9 mouse cellular contexts compared by ENCODE assay signal in genomic region chr2:32582830-32583799, GRCm38 (mm10). TPM values are rescaled to one million over a fixed set of nuclear protein-coding genes. Genes with fewer than 3 reads are reported as not detected.
DNase-seq lines count a peak whose midpoint lies in the region; ATAC-seq and TF ChIP-seq lines count a peak whose summit lies in the region.
"Had no signal": no experiment of that assay in that cellular context is flagged by ENCODE, and none has a peak within 500 bp of the region (broad histone marks: within the 10 kb centered on the region; RNA-seq: fewer than 3 reads in every experiment).

No protein-coding gene starts in this region.

- peak overlapping the region; percentile 67 for H3K4me2 ChIP-seq in embryonic facial prominence, embryonic 13.5 days
- H3K4me2 ChIP-seq in limb, embryonic 12.5 days: peak overlapping the region; percentile 62
- H3K4me2 ChIP-seq in midbrain, embryonic 13.5 days (replicated peaks): peak overlapping the region; percentile 48

- peak overlapping the region; percentile 36 for H3K4me3 ChIP-seq in embryonic facial prominence, embryonic 13.5 days
- H3K4me3 ChIP-seq in heart, adult 2 months: no peak overlapping the region
- H3K4me3 ChIP-seq in limb, embryonic 12.5 days (replicated peaks): peak overlapping the region; percentile 27
- peak overlapping the region; percentile 19 for H3K4me3 ChIP-seq in midbrain, embryonic 13.5 days (replicated peaks)

- no peaks in the 10 kb centered on the region for H3K36me3 ChIP-seq in embryonic facial prominence, embryonic 13.5 days
- no peaks in the 10 kb centered on the region for H3K36me3 ChIP-seq in heart, adult 2 months (ENCODE audit: control insufficient read depth, insufficient read depth, low read length)
- H3K36me3 ChIP-seq in limb, embryonic 12.5 days: no peaks in the 10 kb centered on the region
- H3K36me3 ChIP-seq in midbrain, embryonic 13.5 days: no peaks in the 10 kb centered on the region

- peaks cover 30% of the 10 kb centered on the region for H3K27me3 ChIP-seq in embryonic facial prominence, embryonic 13.5 days
- no peaks in the 10 kb centered on the region for H3K27me3 ChIP-seq in heart, adult 2 months (ENCODE audit: control insufficient read depth, insufficient read depth, low read length)
- H3K27me3 ChIP-seq in limb, embryonic 12.5 days: peaks cover 34% of the 10 kb centered on the region
- H3K27me3 ChIP-seq in midbrain, embryonic 13.5 days: peaks cover 33% of the 10 kb centered on the region

- no peaks in the 10 kb centered on the region for H3K9me3 ChIP-seq in embryonic facial prominence, embryonic 13.5 days
- no peaks in the 10 kb centered on the region for H3K9me3 ChIP-seq in limb, embryonic 12.5 days
- no peaks in the 10 kb centered on the region for H3K9me3 ChIP-seq in midbrain, embryonic 13.5 days

- DNase-seq in B cell, adult 2 months: peak; percentile 83 to 87
- peak; percentile 78 to 86 for DNase-seq in adrenal gland, postnatal 36 days
- DNase-seq in heart, adult 2 months: peak; percentile 78 to 81
- DNase-seq in kidney, adult 18-20 months: peak; percentile 82
- DNase-seq in spleen, adult 18-20 months: peak; percentile 50 to 66

- 15% methylated on average over 37 of the region's 37 CpGs for WGBS in embryonic facial prominence, embryonic 13.5 days
- 15% methylated on average over 37 of the region's 37 CpGs for WGBS in heart, adult 2 months
- WGBS in limb, embryonic 12.5 days: 13% methylated on average over 37 of the region's 37 CpGs
- WGBS in midbrain, embryonic 13.5 days: 13% methylated on average over 37 of the region's 37 CpGs

- no peaks in the 10 kb centered on the region for H3K79me2 ChIP-seq in heart, adult 2 months (replicated peaks; ENCODE audit: control insufficient read depth, insufficient read depth, low read length)

- peak; percentile 100; the same call in 1 of the 2 replicates for TF ChIP-seq CTCF in heart, adult 2 months (IDR thresholded peaks at IDR 0.05)

- peaks cover 27% of the 10 kb centered on the region for H3K4me1 ChIP-seq in embryonic facial prominence, embryonic 13.5 days
- H3K4me1 ChIP-seq in heart, adult 2 months (ENCODE audit: control insufficient read depth, insufficient read depth, low read length): peaks cover 2% of the 10 kb centered on the region
- peaks cover 19% of the 10 kb centered on the region for H3K4me1 ChIP-seq in limb, embryonic 12.5 days (replicated peaks)
- H3K4me1 ChIP-seq in midbrain, embryonic 13.5 days (replicated peaks): peaks cover 21% of the 10 kb centered on the region

- peak; percentile 57; the same call in 1 of the 2 replicates for ATAC-seq in embryonic facial prominence, embryonic 13.5 days (ENCODE audit: insufficient number of reproducible peaks, insufficient read depth, low FRiP score, low TSS enrichment, low read depth)
- peak; percentile 45 for ATAC-seq in limb, embryonic 12.5 days (ENCODE audit: insufficient number of reproducible peaks, insufficient read depth, low FRiP score, low TSS enrichment, low read depth)
- peak; percentile 78 for ATAC-seq in midbrain, embryonic 13.5 days

- TF ChIP-seq EP300 in heart, adult 2 months (IDR thresholded peaks at IDR 0.05; ENCODE audit: insufficient read depth, low read depth, low read length): peak; percentile 97

- peak overlapping the region; percentile 59 for H3K9ac ChIP-seq in embryonic facial prominence, embryonic 13.5 days
- H3K9ac ChIP-seq in heart, adult 2 months (ENCODE audit: low read depth, low read length): peak overlapping the region; percentile 39; the same call in 1 of the 2 replicates
- H3K9ac ChIP-seq in limb, embryonic 12.5 days (replicated peaks): peak overlapping the region; percentile 54
- 0 out of 2 replicates have a peak overlapping the region, but pooled peaks have one; percentile 17 for H3K9ac ChIP-seq in midbrain, embryonic 13.5 days (replicated peaks)

- intact Hi-C loops in heart, adult 2 months (cut with DNase I): loop anchor here (1.0 kb wide), 2 partner anchors 19 to 106 kb away; no protein-coding TSS in a partner anchor

- H3K27ac ChIP-seq in embryonic facial prominence, embryonic 13.5 days: no peak overlapping the region
- H3K27ac ChIP-seq in heart, adult 2 months: no peak overlapping the region
- H3K27ac ChIP-seq in limb, embryonic 12.5 days: no peak overlapping the region
- H3K27ac ChIP-seq in midbrain, embryonic 13.5 days: no peak overlapping the region

- no peak for TF ChIP-seq POLR2A in heart, adult 2 months (IDR thresholded peaks at IDR 0.05; ENCODE audit: insufficient read depth, low read depth, low read length)

RNA-seq across cellular contexts. Expression of gene St6galnac4, which starts 3.8 kb away (rescaled TPM):
- total RNA-seq in adrenal gland, postnatal 36 days (2021): 10 to 100 TPM in 1 of 2 experiments, 1 to 10 TPM in 1; 7.9 to 11.0 TPM
- 33.1 and 34.7 TPM in 2 replicates for polyA plus RNA-seq in embryonic facial prominence, embryonic 13.5 days (2015; fragmentation: Nextera tagmentation; extraction: Ambion mirVana)
- total RNA-seq in heart, adult 2 months (2021): 10 to 100 TPM; 16.2 to 17.8 TPM
- 25.2 and 28.6 TPM in 2 replicates for polyA plus RNA-seq in heart, adult 2 months (2012; rRNA removed)
- polyA plus RNA-seq in limb, embryonic 12.5 days (2016; fragmentation: Nextera tagmentation; extraction: Ambion mirVana): 29.8 and 29.9 TPM in 2 replicates
- 15.2 and 16.3 TPM in 2 replicates for polyA plus RNA-seq in midbrain, embryonic 13.5 days (2015; fragmentation: Nextera tagmentation; extraction: Ambion mirVana)

RNA-seq across cellular contexts. Expression of gene 9430097D07Rik, which starts 7.6 kb away (rescaled TPM):
- not detected for total RNA-seq in adrenal gland, postnatal 36 days (2021)
- polyA plus RNA-seq in embryonic facial prominence, embryonic 13.5 days (2015; fragmentation: Nextera tagmentation; extraction: Ambion mirVana): 0.18 TPM in 1 of 2 replicates, not detected in the other
- not detected for total RNA-seq in heart, adult 2 months (2021)
- polyA plus RNA-seq in heart, adult 2 months (2012; rRNA removed): not detected in 2 replicates
- polyA plus RNA-seq in limb, embryonic 12.5 days (2016; fragmentation: Nextera tagmentation; extraction: Ambion mirVana): 0.55 TPM in 1 of 2 replicates, not detected in the other
- 0.34 and 0.55 TPM in 2 replicates for polyA plus RNA-seq in midbrain, embryonic 13.5 days (2015; fragmentation: Nextera tagmentation; extraction: Ambion mirVana)
- total RNA-seq: adrenal gland, postnatal 4 days had no signal

RNA-seq across cellular contexts. Expression of gene Pip5kl1, which starts 8.5 kb away (rescaled TPM):
- not detected for total RNA-seq in adrenal gland, postnatal 36 days (2021)
- 0.92 and 1.1 TPM in 2 replicates for polyA plus RNA-seq in embryonic facial prominence, embryonic 13.5 days (2015; fragmentation: Nextera tagmentation; extraction: Ambion mirVana)
- not detected for total RNA-seq in heart, adult 2 months (2021)
- polyA plus RNA-seq in heart, adult 2 months (2012; rRNA removed): 0.25 TPM in 1 of 2 replicates, not detected in the other
- 3.9 and 5.4 TPM in 2 replicates for polyA plus RNA-seq in limb, embryonic 12.5 days (2016; fragmentation: Nextera tagmentation; extraction: Ambion mirVana)
- polyA plus RNA-seq in midbrain, embryonic 13.5 days (2015; fragmentation: Nextera tagmentation; extraction: Ambion mirVana): 4.8 TPM in 2 replicates

RNA-seq across cellular contexts. Expression of gene Dpm2, which starts 12.5 kb away (rescaled TPM):
- total RNA-seq in adrenal gland, postnatal 36 days (2021): 10 to 100 TPM; 60.5 to 61.1 TPM
- polyA plus RNA-seq in embryonic facial prominence, embryonic 13.5 days (2015; fragmentation: Nextera tagmentation; extraction: Ambion mirVana): 112 and 116 TPM in 2 replicates
- total RNA-seq in heart, adult 2 months (2021): 10 to 100 TPM; 17.4 to 18.0 TPM
- 65.3 and 69.2 TPM in 2 replicates for polyA plus RNA-seq in heart, adult 2 months (2012; rRNA removed)
- polyA plus RNA-seq in limb, embryonic 12.5 days (2016; fragmentation: Nextera tagmentation; extraction: Ambion mirVana): 99.3 and 99.7 TPM in 2 replicates
- 133 and 147 TPM in 2 replicates for polyA plus RNA-seq in midbrain, embryonic 13.5 days (2015; fragmentation: Nextera tagmentation; extraction: Ambion mirVana)

RNA-seq across cellular contexts. Expression of gene St6galnac6, which starts 16.4 kb away (rescaled TPM):
- total RNA-seq in adrenal gland, postnatal 36 days (2021): 10 to 100 TPM; 38.3 to 58.1 TPM
- 29.9 and 35.1 TPM in 2 replicates for polyA plus RNA-seq in embryonic facial prominence, embryonic 13.5 days (2015; fragmentation: Nextera tagmentation; extraction: Ambion mirVana)
- 100 to 1,000 TPM; 107 to 125 TPM for total RNA-seq in heart, adult 2 months (2021)
- 129 and 174 TPM in 2 replicates for polyA plus RNA-seq in heart, adult 2 months (2012; rRNA removed)
- polyA plus RNA-seq in limb, embryonic 12.5 days (2016; fragmentation: Nextera tagmentation; extraction: Ambion mirVana): 23.4 and 23.7 TPM in 2 replicates
- polyA plus RNA-seq in midbrain, embryonic 13.5 days (2015; fragmentation: Nextera tagmentation; extraction: Ambion mirVana): 10.1 and 11.3 TPM in 2 replicates
